Mouse (Mus musculus) left cerebral cortex, adult 18-20 months (tissue): ENCODE measurements at regions not wholly inside any gene's neighbourhood (a gene's known extent, or its start where the extent isn't known, plus 50 kb on each side); places are given as distances from the start of the nearest gene placed in this dataset.
A peak's percentile ranks its signal among the peaks of the same experiment; 100 is the strongest.

Experiments
- DNase-seq, 2 experiments: peaks; one replicate each; pipeline ENCODE4 v3.0.0; 2021 to 2022; ENCODE audit warnings: low spot score in 2 of 2, mixed read lengths in 1 of 2

DNA sequence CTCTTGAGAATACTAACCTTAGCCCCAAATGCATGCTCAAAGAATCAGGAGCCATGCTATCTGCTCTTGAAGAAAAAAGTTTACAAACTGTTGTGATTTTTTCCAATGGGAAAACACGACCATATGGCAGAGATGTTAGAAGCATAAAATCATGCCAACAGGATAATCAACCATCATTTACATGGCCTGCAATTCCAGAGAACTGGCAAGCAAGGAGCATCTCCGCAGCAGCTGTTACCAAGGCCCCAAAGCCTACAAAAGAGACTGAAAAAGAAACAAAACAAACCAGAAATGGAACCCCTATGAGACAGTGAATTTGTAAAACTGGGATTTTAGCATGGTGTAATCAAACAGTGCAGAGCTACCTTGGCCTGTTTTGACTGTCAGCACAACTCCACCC lies 1164.2 kb upstream of the Gm10800 start:
- DNase-seq = peak in 1 of 2 experiments; percentile 33

DNA sequence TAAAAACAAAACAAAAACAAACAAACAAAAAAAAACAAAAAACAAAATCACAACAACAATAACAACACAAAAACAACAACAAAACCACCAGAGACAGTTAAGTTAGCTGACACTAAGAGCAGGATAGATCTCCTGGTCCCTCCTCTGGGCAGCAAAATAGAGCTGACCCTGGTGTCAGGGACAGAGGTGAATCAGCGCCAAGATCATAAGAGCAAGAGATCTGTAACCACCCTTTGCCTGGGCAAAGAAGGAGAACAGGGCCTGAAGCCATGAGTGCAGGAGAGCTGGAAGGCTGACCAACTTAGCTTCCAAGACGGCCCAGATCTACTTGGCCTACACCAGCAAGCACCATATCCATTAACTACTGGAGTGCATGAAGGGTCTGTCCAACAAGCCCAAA lies 1154.6 kb upstream of the Gm10800 start:
- DNase-seq = no peak
